Mouse (Mus musculus) small intestine, adult 2 months (tissue): Measurements from ENCODE around the gene Hcfc2.

Experiments
- CTCF ChIP-seq: fragments of 200-500 bp; IDR thresholded peaks from 2 replicates; pipeline ENCODE4 v1.5.1; 2012; ENCODE audit warnings: low read depth, mild to moderate bottlenecking, control low read depth, inconsistent platforms, low read length, moderate library complexity, mixed read lengths; ENCODE audit not compliant: insufficient replicate concordance, insufficient read length; ENCODE audit errors: extremely low read depth
- POLR2A ChIP-seq: fragments of 200-500 bp; IDR thresholded peaks from 2 replicates; pipeline ENCODE4 v1.6.1; 2012; ENCODE audit warnings: low read depth, mild to moderate bottlenecking, control low read depth, inconsistent platforms, low read length, moderate library complexity

- no peak for TF ChIP-seq CTCF
- TF ChIP-seq POLR2A = no peak
These were observed 81.9 kb downstream of the Hcfc2 start for GRCm38 (mm10) chr10:82777886-82778285.
